In the genomic region with DNA sequence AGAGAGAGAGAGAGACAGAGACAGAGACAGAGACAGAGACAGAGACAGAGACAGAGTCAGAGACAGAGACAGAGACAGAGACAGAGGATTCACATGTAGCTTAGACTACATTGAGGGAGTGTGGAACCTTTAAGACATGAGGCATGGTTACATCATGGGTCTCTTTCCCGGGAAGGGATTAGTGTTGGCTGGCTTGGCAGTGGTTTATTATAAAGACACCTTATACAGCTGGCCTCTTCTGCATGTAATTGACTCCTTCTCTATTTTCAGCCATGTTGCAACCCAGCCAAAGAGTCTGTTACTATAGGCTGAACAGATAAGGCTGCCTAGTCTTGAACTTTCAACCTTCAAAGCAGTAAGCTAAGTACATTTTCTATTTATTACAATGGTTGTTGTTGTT, we compare ENCODE assay signal across 13 mouse cellular contexts.
"Had no signal": no experiment of that assay in that cellular context is flagged by ENCODE, and none has a peak within 500 bp of the region (broad histone marks: within the 10 kb centered on the region; RNA-seq: fewer than 3 reads in every experiment).

No protein-coding gene starts in this region.

- DNase-seq: kidney, adult 18-20 months; kidney, postnatal 10 days; layer of hippocampus, adult 9-11 months; layer of hippocampus, postnatal 36 days; liver, embryonic 13.5 days; lung, adult 18-20 months; lung, postnatal 4 days; spleen, adult 18-20 months; thymus, adult 18-20 months; thymus, postnatal 14 days had no signal

- H3K9ac ChIP-seq: limb, embryonic 15.5 days; liver, embryonic 13.5 days; midbrain, embryonic 15.5 days had no signal

- H3K4me3 ChIP-seq: limb, embryonic 15.5 days; liver, embryonic 13.5 days; megakaryocyte, embryonic 14.5 days; midbrain, embryonic 15.5 days had no signal

- H3K36me3 ChIP-seq: limb, embryonic 15.5 days; liver, embryonic 13.5 days; midbrain, embryonic 15.5 days had no signal

- H3K4me1 ChIP-seq: midbrain, embryonic 15.5 days had no signal

- H3K9me3 ChIP-seq: limb, embryonic 15.5 days; liver, embryonic 13.5 days; midbrain, embryonic 15.5 days had no signal

- H3K27me3 ChIP-seq: limb, embryonic 15.5 days; liver, embryonic 13.5 days; midbrain, embryonic 15.5 days had no signal

- H3K27ac ChIP-seq: limb, embryonic 15.5 days; midbrain, embryonic 15.5 days had no signal
